Mouse (Mus musculus) kidney, adult 2 months (tissue): Measurements from ENCODE around the gene Bet1l.

Experiments used
- CTCF ChIP-seq: fragments of 200-500 bp; conservative IDR thresholded peaks from 2 replicates; pipeline ENCODE4 v1.5.1; 2011; ENCODE audit warnings: low read depth, mild to moderate bottlenecking, control low read depth, low read length, moderate library complexity, mixed read lengths; ENCODE audit not compliant: insufficient read depth, insufficient read length
- POLR2A ChIP-seq: fragments of 200-500 bp; IDR thresholded peaks from one replicate; pipeline ENCODE4 v1.6.1; 2011; ENCODE audit warnings: low read depth, low read length, control low read depth

GRCm38 (mm10) chr7:140822731-140823130 lies 34.6 kb downstream of the Bet1l start:
- no peak for TF ChIP-seq CTCF
- no peak for TF ChIP-seq POLR2A
